Mouse (Mus musculus): ENCODE measurements around the gene Dguok.

DNA sequence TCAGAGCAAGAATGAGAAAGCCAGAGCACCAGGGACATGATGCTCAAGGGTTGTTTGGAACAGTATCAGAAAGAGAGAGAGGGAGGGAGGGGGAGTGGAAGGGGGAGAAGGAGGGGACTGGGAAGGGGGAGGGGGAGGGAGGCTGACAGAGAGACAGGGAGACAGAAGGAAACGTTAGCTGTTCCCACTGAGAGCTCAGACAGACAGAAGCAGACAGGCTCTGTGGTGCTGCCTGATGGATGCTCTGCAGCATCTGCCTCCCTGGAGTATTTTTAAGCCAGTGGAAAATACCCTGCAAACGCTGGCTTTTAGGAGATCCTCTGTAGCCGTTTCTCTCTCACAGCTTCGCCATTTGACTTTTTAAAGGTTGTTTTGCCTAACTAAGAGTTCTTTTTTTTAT lies 33.2 kb upstream of the Dguok start:
- no peak for TF ChIP-seq CTCF (IDR thresholded peaks at IDR 0.05; ENCODE audit: borderline replicate concordance, insufficient read depth, low read length)
- TF ChIP-seq POLR2A (IDR thresholded peaks at IDR 0.05; ENCODE audit: low read depth, low read length), result no peak

Measured in embryonic fibroblast, embryonic 13.5 days (primary cell).